Mouse (Mus musculus) liver, postnatal 0 days (tissue): ENCODE data around the gene Tmem121. TPM values are rescaled to one million over a fixed set of nuclear protein-coding genes. Genes with fewer than 3 reads are reported as not detected.
A peak's percentile ranks its signal among the peaks of the same experiment; 100 is the strongest.

Source experiments
- ATAC-seq: fragments of 200-750 bp; cut with Nextera tagmentation; 2 replicates; pipeline ENCODE4 v1.8.0; 2017; ENCODE audit warnings: mild to moderate bottlenecking, moderate library complexity
- DNase-seq: peaks from one replicate; pipeline ENCODE4 v3.0.0-alpha.2; 2016
- H3K27ac ChIP-seq: fragments of 300-500 bp; sonication (generic); 2 replicates; pipeline ENCODE4 v1.5.1; 2014; ENCODE audit warnings: antibody characterized with exemption, moderate library complexity, mild to moderate bottlenecking, low read depth
- H3K27me3 ChIP-seq: fragments of 300-500 bp; sonication (generic); 2 replicates; pipeline ENCODE4 v1.6.1; 2014; ENCODE audit warnings: low read length, control low read depth, mixed read lengths; ENCODE audit not compliant: insufficient read depth
- H3K36me3 ChIP-seq: fragments of 300-500 bp; sonication (generic); replicated peaks from 2 replicates; pipeline ENCODE4 v1.6.1; 2014; ENCODE audit warnings: mild to moderate bottlenecking, control low read depth, low read length, moderate library complexity, mixed read lengths; ENCODE audit not compliant: insufficient read depth
- H3K4me1 ChIP-seq: fragments of 300-500 bp; sonication (generic); 2 replicates; pipeline ENCODE4 v1.6.1; 2014; ENCODE audit warnings: antibody characterized with exemption, mild to moderate bottlenecking, control low read depth; ENCODE audit not compliant: insufficient read depth
- H3K4me2 ChIP-seq: fragments of 300-500 bp; sonication (generic); 2 replicates; pipeline ENCODE4 v1.6.1; 2014; ENCODE audit warnings: low read depth, mild to moderate bottlenecking, low read length, moderate library complexity, mixed read lengths
- H3K4me3 ChIP-seq: fragments of 300-500 bp; sonication (generic); 2 replicates; pipeline ENCODE4 v1.5.1; 2014; ENCODE audit warnings: low read depth, low read length
- H3K9ac ChIP-seq: fragments of 300-500 bp; sonication (generic); replicated peaks from 2 replicates; pipeline ENCODE4 v1.6.1; 2014; ENCODE audit warnings: mild to moderate bottlenecking, moderate library complexity
- H3K9me3 ChIP-seq: fragments of 300-500 bp; sonication (generic); 2 replicates; pipeline ENCODE4 v1.6.1; 2016; ENCODE audit warnings: mild to moderate bottlenecking, control low read depth, low read length, mixed read lengths
- CTCF ChIP-seq: sonication (generic); IDR thresholded peaks from 2 replicates; pipeline ENCODE4 v1.5.1; 2016; ENCODE audit warnings: antibody characterized with exemption, low read depth
- EP300 ChIP-seq: IDR thresholded peaks from 2 replicates; pipeline ENCODE4 v1.6.1; 2016; ENCODE audit warnings: antibody characterized with exemption, low read depth, mild to moderate bottlenecking
- WGBS: fragments of 180-500 bp; shearing (Covaris S2); extraction: QIAGEN DNeasy Blood & Tissue Kit; methylation state at CpG from one replicate; pipeline ENCODE4 v1.1.7; 2014; ENCODE audit not compliant: insufficient replicate concordance; 5-methylcytosine and 5-hydroxymethylcytosine counted together
- polyA plus RNA-seq: library from polyadenylated mRNA; unstranded; fragments of >200 nt; fragmentation: Nextera tagmentation; extraction: Ambion mirVana; gene quantifications from 2 replicates; pipeline ENCODE4 v1.2.1, GENCODE M21; 2015

Gene Tmem121
- polyA plus RNA-seq, 1 experiment from 2014 or later = 0.21 TPM

DNA sequence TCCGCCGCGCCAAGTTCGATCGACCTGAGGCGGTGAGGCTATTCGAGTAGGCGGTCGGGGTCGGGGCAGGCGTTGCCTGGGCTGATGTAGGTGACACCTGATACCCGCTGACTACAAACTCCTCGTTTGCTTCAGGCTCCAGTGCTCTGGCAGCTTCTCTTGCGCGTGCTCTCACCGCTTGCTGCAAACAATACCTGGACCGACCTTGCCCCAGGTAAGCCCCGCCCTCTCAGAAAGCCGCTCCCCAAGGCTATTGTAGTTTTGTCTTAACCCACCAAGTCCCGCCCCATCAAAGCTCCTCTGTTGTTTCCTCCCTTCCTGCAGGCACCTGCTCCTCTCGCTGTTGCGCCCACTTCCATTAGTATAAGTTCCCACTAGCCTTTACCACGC, 29.2 kb upstream of the Tmem121 start:
- Histone ChIP-seq H3K4me1 (peaks cover 31% of the 10 kb centered on the region), H3K27me3 (peaks cover 6% of the 10 kb centered on the region; the same call in 1 of the 2 replicates), H3K36me3 (no peaks in the 10 kb centered on the region), H3K4me2 (peak overlapping the region; percentile 96), H3K9ac (peak overlapping the region; percentile 76), H3K27ac (peak overlapping the region; percentile 64), H3K9me3 (no peaks in the 10 kb centered on the region), H3K4me3 (peak overlapping the region; percentile 79)
- DNase-seq = peak; percentile 46
- no peak for TF ChIP-seq CTCF
- TF ChIP-seq EP300 = no peak
- no peak; the same call in 1 of the 2 replicates for ATAC-seq
- 0% methylated on average over 23 of the region's 23 CpGs for WGBS

DNA sequence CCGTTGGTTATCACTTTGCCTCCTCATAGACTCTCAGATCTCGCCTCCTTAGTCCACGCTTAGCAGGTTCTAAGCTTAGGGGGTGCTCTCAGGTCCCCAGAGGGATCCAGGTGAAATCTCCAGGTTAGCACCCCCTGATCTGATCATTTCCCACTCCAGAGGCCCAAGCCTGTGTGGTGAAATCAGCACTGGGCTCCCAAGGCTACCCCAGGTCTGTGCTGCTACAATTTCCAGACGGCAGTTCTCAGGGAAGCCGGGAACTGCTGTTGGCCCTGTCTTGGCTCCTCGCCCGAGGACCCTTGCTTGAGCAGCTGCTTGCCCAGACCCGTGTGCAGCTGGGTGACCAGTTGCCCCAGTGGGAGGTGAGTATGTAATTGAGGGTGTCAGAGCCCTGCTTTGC, 28.7 kb upstream of the Tmem121 start:
- Histone ChIP-seq H3K36me3 (no peaks in the 10 kb centered on the region), H3K4me3 (peak overlapping the region; percentile 79), H3K9me3 (no peaks in the 10 kb centered on the region), H3K9ac (peak overlapping the region; percentile 76), H3K4me1 (peaks cover 26% of the 10 kb centered on the region), H3K4me2 (peak overlapping the region; percentile 96), H3K27ac (no peak overlapping the region), H3K27me3 (0 out of 2 replicates have a peak, but pooled peaks cover 1% of the 10 kb centered on the region)
- TF ChIP-seq CTCF (no peak), EP300 (no peak)
- ATAC-seq (no peak), DNase-seq (peak; percentile 24)
- WGBS = 52% methylated on average over 8 of the region's 8 CpGs

DNA sequence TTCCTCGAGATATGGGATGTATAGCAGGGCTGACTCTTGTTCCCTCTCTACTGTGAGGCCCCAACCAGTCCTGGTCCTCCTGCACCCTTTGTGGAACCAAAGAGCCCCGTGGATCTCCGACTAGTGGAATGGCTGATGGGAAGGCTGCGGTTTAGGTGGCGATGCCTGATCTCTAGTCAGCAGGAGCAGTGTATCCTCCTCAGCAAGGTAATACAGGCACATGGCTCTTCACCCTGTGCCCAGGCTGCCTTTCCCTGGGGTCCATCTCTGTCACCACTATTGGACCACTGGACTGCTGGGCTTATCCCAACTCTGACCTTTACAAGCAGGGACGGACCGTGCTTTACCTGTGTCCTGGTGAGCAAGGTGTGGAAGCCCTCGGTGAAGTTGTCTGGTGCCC, 28.2 kb upstream of the Tmem121 start:
- DNase-seq = no peak

DNA sequence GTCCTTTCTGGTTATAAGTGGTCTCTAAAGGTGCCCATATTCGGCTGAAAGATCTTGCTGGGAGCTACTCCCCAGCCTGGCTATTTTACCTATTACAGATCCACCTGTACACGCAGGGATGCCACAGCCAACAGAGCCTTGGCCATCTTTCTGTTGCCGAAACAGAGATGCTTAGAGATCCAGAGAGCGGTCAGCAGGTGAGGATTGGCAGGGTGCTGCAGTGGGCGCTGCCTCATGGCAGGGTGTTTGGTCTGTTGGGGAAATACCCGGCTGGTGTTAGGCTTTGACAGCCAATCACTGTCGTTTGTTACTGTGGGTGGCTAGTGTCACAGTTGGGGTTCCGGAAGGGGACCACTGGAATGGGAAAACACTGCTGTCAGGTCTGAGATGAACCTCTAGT, 27.8 kb upstream of the Tmem121 start:
- H3K4me3 ChIP-seq = no peak overlapping the region
- no peaks in the 10 kb centered on the region for H3K27me3 ChIP-seq
- ATAC-seq (no peak), DNase-seq (no peak)
- no peak overlapping the region for H3K9ac ChIP-seq
- H3K4me2 ChIP-seq = no peak overlapping the region
- H3K9me3 ChIP-seq = no peaks in the 10 kb centered on the region
- H3K4me1 ChIP-seq = peaks cover 20% of the 10 kb centered on the region
- WGBS = 89% methylated on average over 8 of the region's 8 CpGs
- no peaks in the 10 kb centered on the region for H3K36me3 ChIP-seq
- TF ChIP-seq CTCF = no peak
- TF ChIP-seq EP300 = no peak
- H3K27ac ChIP-seq = no peak overlapping the region

More for the DNA sequence above, 28.2 kb upstream of the Tmem121 start:
- 90% methylated on average over 8 of the region's 8 CpGs for WGBS
- Histone ChIP-seq H3K9me3 (no peaks in the 10 kb centered on the region), H3K9ac (no peak overlapping the region), H3K4me1 (peaks cover 21% of the 10 kb centered on the region), H3K4me3 (no peak overlapping the region), H3K27ac (no peak overlapping the region), H3K36me3 (no peaks in the 10 kb centered on the region), H3K27me3 (no peaks in the 10 kb centered on the region), H3K4me2 (peak overlapping the region; percentile 96; the same call in 1 of the 2 replicates)
- no peak for ATAC-seq
- TF ChIP-seq EP300 = no peak
- no peak for TF ChIP-seq CTCF

DNA sequence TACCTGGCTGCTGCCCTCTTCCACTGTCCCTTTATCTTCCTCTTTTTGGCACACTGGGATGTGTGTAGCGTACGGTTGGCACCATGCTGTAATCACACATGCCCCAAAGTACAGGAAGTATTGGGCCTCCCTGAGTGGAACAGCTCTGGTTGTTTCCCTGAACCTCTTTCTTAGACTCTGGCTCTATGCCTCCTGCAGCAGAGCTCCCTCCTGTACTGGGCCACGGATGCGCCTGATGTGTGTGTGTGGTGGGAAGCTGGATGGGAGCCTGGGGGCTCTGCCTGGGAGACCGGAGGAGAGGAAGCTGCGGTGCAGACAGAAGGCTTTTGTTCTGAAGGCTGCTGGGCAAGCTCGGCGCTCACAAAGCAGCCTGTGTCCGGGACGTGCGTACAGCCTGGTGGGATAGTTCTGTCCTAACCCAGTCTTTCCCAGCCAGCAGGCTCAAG, 22.1 kb upstream of the Tmem121 start:
- no peak overlapping the region for H3K27ac ChIP-seq
- no peaks in the 10 kb centered on the region for H3K9me3 ChIP-seq
- H3K27me3 ChIP-seq = no peaks in the 10 kb centered on the region
- H3K4me3 ChIP-seq = no peak overlapping the region
- DNase-seq (no peak), ATAC-seq (no peak)
- 0 out of 2 replicates have a peak, but pooled peaks cover 6% of the 10 kb centered on the region for H3K36me3 ChIP-seq
- no peak overlapping the region for H3K4me2 ChIP-seq
- H3K9ac ChIP-seq = no peak overlapping the region
- peaks cover 5% of the 10 kb centered on the region; the same call in 1 of the 2 replicates for H3K4me1 ChIP-seq
- 77% methylated on average over 11 of the region's 11 CpGs for WGBS
- TF ChIP-seq EP300 (no peak), CTCF (no peak)

DNA sequence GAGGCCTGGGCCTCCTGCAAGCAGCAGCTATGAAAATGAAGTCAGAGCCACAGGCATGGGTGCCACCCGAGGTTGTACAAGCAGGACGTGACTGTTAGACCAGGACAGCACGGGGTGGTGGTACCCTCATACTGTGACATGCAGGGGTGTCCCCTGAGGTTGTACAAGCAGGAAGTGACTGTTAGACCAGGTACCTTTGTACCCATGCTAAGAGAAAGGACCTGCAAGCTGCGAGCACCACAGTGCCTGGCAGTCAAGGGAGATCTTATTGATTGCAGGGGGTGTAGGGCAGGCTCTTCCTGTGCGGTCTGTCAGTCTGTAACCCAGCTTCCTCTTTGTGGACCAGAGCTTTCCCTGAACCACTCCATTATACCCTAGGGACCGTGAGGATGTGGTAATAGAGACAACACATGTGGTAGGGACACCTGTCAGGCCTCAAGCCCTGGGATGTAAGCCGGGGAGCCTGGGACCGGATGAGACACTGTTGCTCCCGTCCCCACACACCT, 17.6 kb upstream of the Tmem121 start:
- Histone ChIP-seq H3K27me3 (no peaks in the 10 kb centered on the region), H3K4me1 (peaks cover 7% of the 10 kb centered on the region; the same call in 1 of the 2 replicates), H3K4me2 (peak overlapping the region; percentile 42), H3K36me3 (0 out of 2 replicates have a peak, but pooled peaks cover 6% of the 10 kb centered on the region), H3K4me3 (no peak overlapping the region), H3K9ac (no peak overlapping the region), H3K9me3 (no peaks in the 10 kb centered on the region), H3K27ac (peak overlapping the region; percentile 51)
- TF ChIP-seq EP300 = no peak
- TF ChIP-seq CTCF = no peak
- peak; percentile 43 for DNase-seq
- peak; percentile 82 for ATAC-seq
- WGBS = 29% methylated on average over 9 of the region's 9 CpGs
